Mouse (Mus musculus): Measurements from ENCODE around the gene Cramp1l.
"Not testable (repeated sequence)": the region's sequence is repeated elsewhere in the genome, so short reads cannot be mapped to it uniquely, and the experiment has no call there.

Cramp1l gene

GRCm38 (mm10) chr17:24960135-24960851, 55.3 kb downstream of the Cramp1l start, which contains the start of gene Jpt2:
TSS of gene Jpt2 (minus strand) at chr17:24960689.
- in situ Hi-C loops (cut with MboI; ENCODE audit: low sequenced_read_pairs) = no loop called here

- in situ Hi-C loops (cut with MboI; ENCODE audit: low sequenced_read_pairs) = no loop called here
These were observed 56.2 kb downstream of the Cramp1l start for GRCm38 (mm10) chr17:24959371-24959770.

GRCm38 (mm10) chr17:24953291-24953690, 62.3 kb downstream of the Cramp1l start:
- in situ Hi-C loops (cut with MboI; ENCODE audit: low sequenced_read_pairs) = no loop called here

- in situ Hi-C loops (cut with MboI; ENCODE audit: low sequenced_read_pairs) = no loop called here
These were observed 64.9 kb downstream of the Cramp1l start for GRCm38 (mm10) chr17:24950671-24951070.

DNA sequence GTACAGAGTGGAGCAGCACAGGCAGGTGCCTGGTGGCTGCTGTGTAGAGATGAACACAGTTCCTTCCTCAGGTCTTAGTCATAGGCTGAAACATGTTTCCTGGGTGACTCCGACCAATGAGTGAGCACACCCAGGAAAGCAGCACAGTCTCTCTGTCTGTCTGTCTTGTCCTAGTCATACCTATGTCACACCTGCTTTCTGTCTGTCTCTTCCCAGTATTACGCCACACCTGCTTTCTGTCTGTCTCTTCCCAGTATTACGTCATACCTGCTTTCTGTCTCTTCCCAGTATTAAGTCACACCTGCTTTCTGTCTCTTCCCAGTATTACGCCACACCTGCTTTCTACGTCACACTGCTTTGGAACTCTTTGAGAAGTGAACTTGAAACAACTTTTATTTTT, 67.4 kb downstream of the Cramp1l start:
- in situ Hi-C loops (cut with MboI; ENCODE audit: low sequenced_read_pairs) = no loop called here

DNA sequence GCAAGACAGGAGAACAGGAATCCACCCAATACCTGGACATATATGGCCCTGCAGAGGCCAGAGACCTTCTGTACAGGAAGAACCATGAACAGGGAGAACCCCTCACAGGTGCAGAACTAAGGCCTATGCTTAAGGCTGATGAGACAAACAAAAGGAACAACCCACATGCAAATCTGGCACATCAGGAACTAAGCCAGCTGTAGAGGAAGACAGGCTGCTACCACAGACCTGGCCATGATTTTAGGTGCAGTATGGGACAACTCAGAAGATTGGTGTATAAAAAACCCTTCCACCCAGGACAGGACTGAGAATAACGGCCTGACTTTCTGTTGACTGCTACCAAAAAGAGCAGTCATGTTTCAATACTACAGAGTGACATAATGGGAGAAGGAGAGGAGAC, 72.0 kb downstream of the Cramp1l start:
- in situ Hi-C loops (cut with MboI; ENCODE audit: low sequenced_read_pairs) = not testable (repeated sequence)

GRCm38 (mm10) chr17:24943036-24943435, 72.6 kb downstream of the Cramp1l start:
- in situ Hi-C loops (cut with MboI; ENCODE audit: low sequenced_read_pairs) = no loop called here

DNA sequence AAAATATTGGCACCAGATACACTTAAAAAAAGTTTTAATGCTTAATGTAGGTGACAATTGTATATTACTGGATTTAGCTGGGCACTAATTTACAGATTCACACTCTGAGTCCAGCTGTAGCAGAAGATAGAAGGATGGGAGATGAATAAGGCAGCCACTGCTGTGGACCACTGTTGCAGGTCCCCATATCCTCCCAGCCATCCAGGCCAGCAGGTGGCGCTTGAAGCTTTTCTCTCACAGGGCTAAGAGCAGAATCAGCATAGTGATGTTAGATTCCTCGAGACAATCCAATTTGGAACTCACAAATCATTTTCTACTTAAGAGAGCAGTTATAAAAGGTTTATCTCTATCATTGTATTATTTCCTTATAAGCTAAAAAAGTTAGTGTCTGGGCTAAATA, 73.1 kb downstream of the Cramp1l start:
- in situ Hi-C loops (cut with MboI; ENCODE audit: low sequenced_read_pairs) = not testable (repeated sequence)

DNA sequence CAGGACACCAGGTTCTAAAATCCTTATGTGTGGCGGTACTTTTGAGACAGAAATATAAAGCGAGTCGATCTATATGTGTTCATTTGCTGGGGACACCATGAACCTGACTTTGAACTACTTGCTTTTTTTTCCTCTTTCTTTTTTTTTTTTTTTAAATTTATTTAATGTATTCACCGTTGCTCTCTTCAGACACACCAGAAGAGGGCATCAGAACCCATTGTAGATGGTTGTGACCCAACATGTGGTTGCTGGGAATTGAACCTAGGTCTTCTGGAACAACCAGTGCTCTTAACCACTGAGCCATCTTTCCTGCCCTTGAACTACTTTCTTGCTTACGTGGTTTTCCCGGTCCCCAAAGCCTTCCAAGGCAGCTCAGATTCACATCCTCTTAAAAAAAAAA, 78.3 kb downstream of the Cramp1l start:
- in situ Hi-C loops (cut with MboI; ENCODE audit: low sequenced_read_pairs) = no loop called here

DNA sequence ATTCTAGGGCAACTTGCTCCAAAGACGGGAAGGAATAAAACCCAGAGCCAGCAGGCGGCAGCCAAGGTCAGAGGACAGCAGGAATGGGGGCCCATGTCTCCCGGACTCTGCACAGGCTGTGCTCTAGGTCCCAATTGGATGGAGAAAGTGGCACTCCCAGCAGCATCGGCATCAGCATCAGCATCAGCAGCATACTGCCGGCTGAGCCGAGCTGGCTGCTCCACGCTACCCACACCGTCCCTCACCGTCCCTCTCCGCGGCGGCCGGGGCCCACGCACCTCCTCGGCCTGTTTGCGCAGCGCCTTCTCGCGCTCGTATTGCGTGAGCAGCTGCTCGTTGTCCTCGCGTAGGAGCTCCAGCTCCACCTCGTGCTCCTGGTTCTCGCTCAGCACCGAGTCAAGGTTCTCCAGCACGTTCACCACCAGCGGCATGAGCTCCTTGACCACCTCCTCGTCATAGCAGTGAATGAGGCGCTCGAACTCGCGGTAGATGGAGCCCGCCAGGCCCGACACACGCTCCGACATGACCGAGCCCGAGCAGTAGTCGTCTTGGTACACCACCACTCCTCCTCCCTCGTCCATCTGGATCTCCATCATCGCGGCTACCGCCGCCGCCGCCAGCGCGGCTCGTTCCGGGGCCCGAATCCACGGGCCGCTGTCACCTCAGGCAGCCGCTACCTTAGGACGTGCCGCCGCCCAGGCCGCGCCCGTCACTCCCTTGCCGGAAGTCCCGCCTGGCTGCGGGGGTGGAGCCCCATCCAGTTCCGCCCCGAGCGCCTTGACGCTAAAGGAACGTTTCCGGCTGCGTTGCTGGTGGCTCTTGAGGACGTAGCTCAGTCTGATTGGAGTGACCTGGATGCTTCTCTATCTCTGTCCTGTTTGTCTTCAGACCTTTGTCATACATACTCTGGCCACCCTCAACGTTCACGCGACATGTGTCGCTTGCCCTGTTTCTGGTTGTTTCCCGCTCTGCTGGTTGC, 79.0 kb downstream of the Cramp1l start, which contains the start of gene Mapk8ip3:
Gene Mapk8ip3 (minus strand): TSS at position 719 of the 979 bp plus-strand sequence.
- in situ Hi-C loops (cut with MboI; ENCODE audit: low sequenced_read_pairs) = no loop called here

DNA sequence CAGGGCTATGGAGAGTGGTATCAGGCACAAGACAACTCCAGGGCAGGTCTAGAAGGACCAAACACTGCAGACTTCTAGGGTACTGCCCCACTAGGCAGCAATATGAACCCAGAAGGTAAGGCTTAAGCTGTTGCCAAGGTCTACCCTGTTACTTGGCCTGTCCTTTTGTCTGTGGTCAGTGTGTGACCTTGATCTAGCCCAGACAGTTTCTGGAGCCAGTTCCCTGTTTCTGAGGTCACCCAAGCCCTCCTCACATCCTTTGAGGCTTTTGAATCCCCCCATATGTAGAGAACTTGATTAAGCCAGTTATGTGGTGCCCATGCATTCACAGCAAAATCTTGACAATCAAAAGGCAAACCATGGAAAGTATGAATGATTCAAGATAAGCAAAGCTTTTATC, 79.9 kb downstream of the Cramp1l start:
- in situ Hi-C loops (cut with MboI; ENCODE audit: low sequenced_read_pairs) = no loop called here

GRCm38 (mm10) chr17:24934926-24935325, 80.7 kb downstream of the Cramp1l start:
- in situ Hi-C loops (cut with MboI; ENCODE audit: low sequenced_read_pairs) = no loop called here

DNA sequence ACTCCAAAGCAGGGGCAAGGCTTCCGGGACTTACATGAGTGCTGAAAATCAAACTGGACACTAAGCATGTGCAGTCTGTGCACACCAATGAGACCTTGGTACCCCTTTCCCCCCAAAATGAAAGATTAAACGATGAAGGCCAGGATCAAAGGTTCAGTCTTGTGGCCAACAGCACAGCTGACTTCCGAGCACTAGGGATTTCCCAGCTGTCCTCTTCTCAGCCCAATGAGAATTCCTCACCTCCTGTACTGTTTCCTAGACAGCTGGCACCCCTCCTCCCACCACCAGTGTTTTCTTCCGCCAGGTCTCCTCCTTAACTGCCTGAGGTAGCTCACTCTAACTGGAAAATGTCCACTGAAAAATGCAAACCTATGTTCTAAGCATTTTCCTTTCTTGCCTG, 82.4 kb downstream of the Cramp1l start:
- in situ Hi-C loops (cut with MboI; ENCODE audit: low sequenced_read_pairs) = no loop called here

DNA sequence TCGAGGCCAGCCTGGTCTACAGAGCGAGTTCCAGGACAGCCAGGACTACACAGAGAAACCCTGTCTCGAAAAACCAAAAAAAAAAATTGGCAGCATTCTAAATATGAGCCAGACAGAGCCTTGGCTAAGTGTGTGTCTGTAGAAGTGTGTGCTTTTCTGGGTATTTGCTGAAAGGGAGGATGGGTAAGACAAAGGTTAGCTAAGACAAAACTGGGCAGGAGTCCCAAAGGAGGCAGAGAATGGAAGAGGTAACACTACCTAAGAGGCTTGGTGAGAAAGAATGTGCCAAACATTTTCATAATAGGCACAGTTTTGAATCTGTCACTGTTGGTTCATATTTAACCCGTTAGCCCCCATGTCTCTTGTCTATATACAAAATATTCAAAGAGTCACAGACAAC, 83.2 kb downstream of the Cramp1l start:
- in situ Hi-C loops (cut with MboI; ENCODE audit: low sequenced_read_pairs) = no loop called here

GRCm38 (mm10) chr17:24929506-24929905, 86.1 kb downstream of the Cramp1l start:
- in situ Hi-C loops (cut with MboI; ENCODE audit: low sequenced_read_pairs) = no loop called here

DNA sequence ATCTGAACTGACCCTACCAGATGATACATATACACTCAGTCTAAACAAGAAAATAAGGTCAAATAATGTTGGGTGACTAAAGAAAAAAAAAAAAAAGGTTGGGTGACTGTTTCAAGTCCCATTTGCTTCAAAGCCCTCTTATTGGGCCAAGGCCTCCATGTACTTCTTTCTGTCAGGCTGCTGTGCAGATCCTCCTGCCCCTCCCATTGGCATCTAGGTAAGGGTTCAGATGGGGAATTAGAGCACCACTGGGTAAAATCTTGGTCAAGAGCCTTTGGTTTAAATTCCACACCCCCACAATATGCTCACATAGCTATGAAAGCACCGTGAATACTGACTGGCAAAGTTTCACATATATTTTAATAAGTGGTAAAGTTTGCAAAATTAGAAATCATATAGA, 92.3 kb downstream of the Cramp1l start:
- in situ Hi-C loops (cut with MboI; ENCODE audit: low sequenced_read_pairs) = no loop called here

GRCm38 (mm10) chr17:24913984-24914383, 101.6 kb downstream of the Cramp1l start:
- in situ Hi-C loops (cut with MboI; ENCODE audit: low sequenced_read_pairs) = no loop called here

All from CH12F3 (cell line).